Mouse (Mus musculus): ENCODE measurements around the gene Epyc.

Gene Epyc

DNA sequence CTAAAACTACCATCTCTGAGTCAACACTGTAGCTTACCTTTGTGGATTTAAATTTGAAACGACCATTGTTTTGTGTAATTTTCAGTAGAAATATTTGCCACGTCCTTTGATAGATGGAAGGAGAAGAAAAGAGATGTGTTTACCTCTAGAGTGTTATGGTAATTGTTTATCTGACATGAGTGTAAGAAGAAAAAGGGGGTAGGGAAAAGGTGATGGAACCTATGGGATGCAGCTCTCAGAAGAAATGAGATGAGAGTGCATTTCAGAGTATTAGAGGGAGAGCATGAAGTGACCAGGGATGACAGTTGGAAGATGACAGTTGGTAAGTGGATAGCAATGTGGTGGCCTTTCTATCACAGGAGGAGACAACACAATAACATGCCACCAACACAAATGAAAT is at the start of gene Epyc:
Gene Epyc (plus strand): TSS at position 301 of the 400 bp plus-strand sequence.
- no peak for DNase-seq (ENCODE audit: low read depth, low spot score)

GRCm38 (mm10) chr10:97595680-97596079 is 48.2 kb upstream of the Epyc start:
- DNase-seq (ENCODE audit: low read depth, low spot score), result no peak

DNA sequence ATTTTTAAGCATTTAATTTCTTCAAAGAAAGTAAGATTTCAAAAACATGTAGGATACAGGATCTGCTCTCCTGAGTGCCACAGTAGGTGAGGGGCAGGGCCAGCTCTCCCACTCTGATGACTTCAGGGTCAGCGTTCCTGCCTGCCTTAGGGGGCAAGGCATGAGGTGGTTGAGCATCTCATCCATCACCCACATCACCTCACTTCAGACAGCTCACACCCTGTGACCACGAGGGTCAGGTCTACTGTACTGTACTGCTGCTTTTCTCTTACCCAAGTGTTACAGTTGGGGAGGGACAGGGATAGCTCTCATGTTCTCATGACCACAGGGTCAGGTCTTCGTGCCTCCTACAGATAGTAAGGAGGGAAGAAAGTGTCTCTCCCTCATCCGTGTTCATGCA is 42.1 kb upstream of the Epyc start:
- no peak for DNase-seq (ENCODE audit: low read depth, low spot score)

GRCm38 (mm10) chr10:97603256-97603655 is 40.6 kb upstream of the Epyc start:
- no peak for DNase-seq (ENCODE audit: low read depth, low spot score)

DNA sequence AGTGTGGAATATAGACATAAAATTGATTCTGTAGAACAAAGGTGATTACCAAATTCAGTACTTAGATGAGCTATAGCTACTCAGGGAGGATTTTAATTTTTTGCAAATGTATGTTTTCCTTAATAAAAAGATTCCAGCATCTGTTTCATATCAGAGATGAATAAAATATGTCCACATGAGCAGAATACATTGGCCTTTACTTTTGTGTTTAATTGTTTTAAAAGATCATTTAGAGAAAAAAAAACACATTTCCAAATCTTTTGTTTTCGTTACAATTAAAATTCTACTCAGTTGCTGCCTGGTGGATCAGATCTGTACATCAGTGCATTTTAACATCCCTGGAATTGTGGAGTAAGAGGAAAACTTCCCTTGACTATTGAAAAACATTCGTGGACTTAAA is 37.3 kb upstream of the Epyc start, which contains the start of gene Kera:
Gene Kera (plus strand): TSS at position 301 of the 400 bp plus-strand sequence.
- no peak for DNase-seq (ENCODE audit: low read depth, low spot score)

GRCm38 (mm10) chr10:97622328-97622727 is 21.5 kb upstream of the Epyc start:
- DNase-seq (ENCODE audit: low read depth, low spot score), result no peak

DNA sequence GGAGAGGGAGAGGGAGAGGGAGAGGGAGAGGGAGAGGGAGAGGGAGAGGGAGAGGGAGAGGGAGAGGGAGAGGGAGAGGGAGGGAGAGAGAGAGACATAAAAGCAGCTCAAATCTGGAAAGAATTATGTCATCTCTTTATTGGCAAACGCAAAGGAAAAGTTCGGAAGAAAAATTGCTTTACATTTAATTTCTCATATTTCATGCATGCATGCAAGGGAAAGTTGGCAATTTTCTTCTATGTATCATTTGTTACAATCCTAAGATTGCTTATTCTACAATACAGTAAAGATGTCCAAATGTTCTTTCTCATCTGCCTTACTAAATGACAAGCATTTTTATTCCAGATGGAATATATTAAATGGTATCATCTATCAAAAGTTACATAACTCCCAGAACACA is 19.5 kb upstream of the Epyc start:
- DNase-seq (ENCODE audit: low read depth, low spot score), result no peak

- no peak for DNase-seq (ENCODE audit: low read depth, low spot score)
Measured at GRCm38 (mm10) chr10:97625116-97625515, 18.8 kb upstream of the Epyc start.

DNA sequence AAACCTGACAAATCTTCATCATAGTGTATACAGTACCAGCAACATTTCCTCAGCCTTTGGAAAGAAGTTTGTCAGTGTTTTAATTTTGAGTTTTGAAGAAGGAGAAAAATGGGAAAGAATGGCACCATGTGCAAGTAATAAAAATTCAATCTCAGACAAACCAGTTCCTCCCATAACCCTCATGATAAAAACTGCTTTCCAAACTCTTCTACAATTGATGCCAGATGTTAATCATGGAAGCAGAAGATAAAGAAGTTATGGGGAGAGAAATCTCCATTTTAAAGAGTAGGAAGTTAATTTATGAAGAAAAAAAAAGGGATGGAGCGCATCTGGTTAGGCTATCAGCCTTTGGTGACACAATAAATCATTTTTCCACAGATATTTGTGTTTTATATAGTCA is 17.3 kb upstream of the Epyc start:
- no peak for DNase-seq (ENCODE audit: low read depth, low spot score)

DNA sequence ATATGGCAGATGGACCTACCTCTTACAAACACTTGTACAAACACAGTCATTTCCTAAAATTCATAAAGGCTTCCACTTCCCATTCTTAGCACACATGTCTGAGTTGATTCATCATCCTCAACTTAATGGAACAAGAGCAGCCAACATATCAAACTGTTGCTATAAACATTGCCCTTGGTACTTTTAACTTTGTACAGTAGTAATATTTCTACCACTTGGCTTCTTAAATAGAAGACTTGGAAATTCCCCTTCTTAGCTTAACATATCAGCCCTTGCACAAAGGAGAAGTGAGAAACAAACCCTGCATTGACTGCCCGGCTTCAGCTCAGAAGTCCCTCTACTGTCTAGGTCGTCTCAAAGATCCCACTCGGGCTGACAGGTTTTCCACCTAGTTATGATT is 12.8 kb upstream of the Epyc start:
- DNase-seq (ENCODE audit: low read depth, low spot score), result no peak

DNA sequence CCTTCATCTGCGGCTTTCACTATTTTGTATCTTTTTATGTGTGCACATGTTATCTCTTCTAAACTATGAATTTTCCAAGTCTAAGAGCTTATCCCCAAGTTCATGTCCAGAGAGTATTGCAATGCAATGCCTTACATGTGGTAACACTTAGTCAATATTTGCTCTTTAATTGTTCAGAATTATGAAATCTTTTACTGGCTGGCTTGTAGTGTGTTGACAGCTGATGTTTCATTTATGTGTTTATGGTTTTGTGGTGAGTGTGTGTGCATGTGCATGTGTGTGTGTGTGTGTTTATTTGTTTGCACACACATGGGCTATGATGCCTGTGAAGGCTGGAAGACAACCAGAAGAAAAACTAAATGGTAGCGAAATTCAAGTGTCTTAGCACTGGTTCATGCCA is 1.9 kb upstream of the Epyc start:
- DNase-seq (ENCODE audit: low read depth, low spot score), result no peak

DNA sequence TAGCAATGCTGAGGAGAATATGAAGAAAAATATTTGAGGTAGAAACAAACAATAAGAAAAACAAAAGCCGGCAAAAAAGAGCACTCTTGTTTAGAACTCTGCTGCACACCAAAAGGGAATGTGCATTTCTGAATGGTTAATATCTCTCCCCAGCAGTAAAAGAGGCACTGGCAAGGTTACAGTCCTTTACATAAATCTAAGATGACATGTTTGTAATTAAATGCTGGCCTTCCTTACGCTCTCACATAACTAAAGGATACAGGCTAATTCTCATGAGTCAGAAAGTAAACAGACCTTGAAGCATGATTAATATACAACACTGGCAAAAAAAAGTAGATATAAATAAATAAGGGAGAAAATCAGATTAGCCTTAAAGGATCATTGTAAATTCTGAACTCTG is 6.5 kb downstream of the Epyc start:
- DNase-seq (ENCODE audit: low read depth, low spot score), result no peak

DNA sequence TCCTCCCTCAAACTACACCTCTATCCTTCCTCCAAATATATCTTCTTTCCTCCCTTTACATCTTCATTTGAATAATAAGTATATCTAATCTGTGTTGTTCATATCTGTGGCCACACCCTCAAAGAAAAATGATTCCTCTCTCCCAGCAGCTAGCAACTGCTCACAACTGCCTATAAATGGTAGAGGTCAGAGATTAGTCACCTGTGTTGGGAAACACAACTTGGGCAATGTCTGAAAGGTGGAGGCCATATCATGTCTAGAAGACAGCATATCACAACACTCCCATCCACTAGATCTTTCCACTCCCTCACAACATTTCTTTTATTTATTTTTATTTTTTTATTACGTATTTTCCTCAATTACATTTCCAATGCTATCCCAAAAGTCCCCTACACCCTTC is 15.6 kb downstream of the Epyc start:
- no peak for DNase-seq (ENCODE audit: low read depth, low spot score)

- DNase-seq (ENCODE audit: low read depth, low spot score), result no peak
Measured at GRCm38 (mm10) chr10:97668656-97669055, 24.8 kb downstream of the Epyc start.

- DNase-seq (ENCODE audit: low read depth, low spot score), result no peak
Measured at GRCm38 (mm10) chr10:97670202-97670601, 26.3 kb downstream of the Epyc start.

DNA sequence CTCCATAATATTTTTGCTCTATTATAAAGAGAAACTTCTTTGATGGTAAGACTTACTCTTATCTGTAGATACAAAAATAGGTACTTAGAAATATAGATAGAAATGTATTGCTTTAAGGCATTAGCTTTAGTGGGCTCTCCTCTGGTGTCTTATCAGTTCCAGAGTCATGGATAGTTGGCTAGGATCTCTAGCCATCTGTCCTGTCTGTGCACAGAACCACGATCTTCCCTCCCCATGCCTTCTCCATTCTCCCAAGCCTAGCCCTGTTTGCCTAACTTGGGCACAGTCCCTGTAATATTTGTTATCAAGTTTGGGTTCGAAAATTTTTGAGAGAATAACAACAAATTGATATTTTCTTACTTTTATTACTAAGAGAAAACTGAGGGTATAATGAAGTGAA is 29.4 kb downstream of the Epyc start:
- no peak for DNase-seq (ENCODE audit: low read depth, low spot score)

- no peak for DNase-seq (ENCODE audit: low read depth, low spot score)
Measured at GRCm38 (mm10) chr10:97682981-97683380, 39.1 kb downstream of the Epyc start.

- no peak for DNase-seq (ENCODE audit: low read depth, low spot score)
Measured at GRCm38 (mm10) chr10:97687198-97687597, 43.3 kb downstream of the Epyc start.

DNA sequence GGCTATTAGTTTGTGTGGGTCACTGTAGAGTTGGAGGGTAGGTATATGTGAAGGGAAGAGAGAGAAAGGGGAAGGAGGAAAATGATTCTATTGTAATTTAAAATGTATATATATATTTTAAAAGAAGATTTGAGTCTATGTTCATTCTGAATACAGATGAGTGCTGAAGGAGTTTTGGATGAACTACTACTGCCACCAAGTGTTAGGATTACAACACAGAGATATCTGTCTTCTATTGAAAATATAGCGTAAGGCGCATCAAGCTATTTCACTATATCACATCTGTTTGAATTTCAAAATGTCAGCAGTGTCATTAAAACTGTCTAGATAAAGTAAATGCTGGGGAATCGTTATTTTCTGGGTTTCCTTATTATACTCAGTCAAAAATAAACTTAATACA is 45.6 kb downstream of the Epyc start:
- no peak for DNase-seq (ENCODE audit: low read depth, low spot score)

- no peak for DNase-seq (ENCODE audit: low read depth, low spot score)
Measured at GRCm38 (mm10) chr10:97692913-97693312, 49.0 kb downstream of the Epyc start, which contains the start of gene Ccer1. Gene Ccer1 (plus strand): TSS chr10:97693059.

GRCm38 (mm10) chr10:97693398-97694135 is 49.7 kb downstream of the Epyc start:
- no peak for DNase-seq (ENCODE audit: low read depth, low spot score)

GRCm38 (mm10) chr10:97702321-97702720 is 58.5 kb downstream of the Epyc start:
- DNase-seq (ENCODE audit: low read depth, low spot score), result no peak

GRCm38 (mm10) chr10:97704562-97704961 is 60.7 kb downstream of the Epyc start:
- peak; percentile 56 for DNase-seq (ENCODE audit: low read depth, low spot score)

GRCm38 (mm10) chr10:97712687-97713086 is 68.8 kb downstream of the Epyc start:
- peak; percentile 55 for DNase-seq (ENCODE audit: low read depth, low spot score)
